Mouse (Mus musculus): ENCODE measurements around the gene Prom1. TPM values are rescaled to one million over a fixed set of nuclear protein-coding genes. Genes with fewer than 3 reads are reported as not detected.

The Prom1 gene
- total and polyA plus RNA-seq, 3 experiments, result not detected

- TF ChIP-seq POLR2AphosphoS2 (IDR thresholded peaks at IDR 0.05; ENCODE audit: low read length), result no peak
Measured at GRCm38 (mm10) chr5:43959884-43960440, 141.9 kb downstream of the Prom1 start (continued).

- H3K4me1 ChIP-seq (ENCODE audit: control insufficient read depth in 1 of 2, insufficient read depth in 2 of 2, low read length in 2 of 2), result no peaks in the 10 kb centered on the region
- no peak for DNase-seq (ENCODE audit: low read depth, low spot score)
- H3K79me2 ChIP-seq (ENCODE audit: control insufficient read depth, insufficient read depth, low read length, poor library complexity), result no peaks in the 10 kb centered on the region
- no peaks in the 10 kb centered on the region; a peak in 1 of 4 replicates for H3K27me3 ChIP-seq (ENCODE audit: control insufficient read depth in 1 of 2, insufficient read depth in 2 of 2, low read length in 2 of 2)
- no peak for TF ChIP-seq MAZ (IDR thresholded peaks at IDR 0.05; ENCODE audit: low read depth, low read length)
- TF ChIP-seq CHD2 (IDR thresholded peaks at IDR 0.05; ENCODE audit: low read length), result no peak
- TF ChIP-seq POLR2AphosphoS2 (IDR thresholded peaks at IDR 0.05; ENCODE audit: low read length), result no peak
- TF ChIP-seq MYB (IDR thresholded peaks at IDR 0.05; ENCODE audit: low read depth, low read length), result no peak
- no peak for TF ChIP-seq ELF1 (IDR thresholded peaks at IDR 0.05; ENCODE audit: low read depth, low read length)
- no peak for TF ChIP-seq CTCF (IDR thresholded peaks at IDR 0.05 in 2 of 3, conservative IDR thresholded peaks at IDR 0.05 in 1 of 3; ENCODE audit: control insufficient read depth in 1 of 3, insufficient read depth in 1 of 3, low read depth in 2 of 3, low read length in 3 of 3, poor library complexity in 1 of 3, severe bottlenecking in 1 of 3)
- no peak for TF ChIP-seq GATA1 (IDR thresholded peaks at IDR 0.05; ENCODE audit: low read depth, low read length)
- no peak for TF ChIP-seq SIN3A (IDR thresholded peaks at IDR 0.05; ENCODE audit: low read length)
- TF ChIP-seq MXI1 (IDR thresholded peaks at IDR 0.05; ENCODE audit: low read depth, low read length), result no peak
- TF ChIP-seq ETS1 (IDR thresholded peaks at IDR 0.05; ENCODE audit: low read depth, low read length), result no peak
- no peak for TF ChIP-seq BHLHE40 (IDR thresholded peaks at IDR 0.05; ENCODE audit: borderline replicate concordance, low read depth, low read length)
- no peak for TF ChIP-seq KAT2A (conservative IDR thresholded peaks at IDR 0.05; ENCODE audit: low read depth, low read length)
- TF ChIP-seq POLR2AphosphoS5 (IDR thresholded peaks at IDR 0.05; ENCODE audit: borderline replicate concordance, low read depth, low read length), result no peak
- TF ChIP-seq TBP (IDR thresholded peaks at IDR 0.05; ENCODE audit: low read depth, low read length), result no peak
- no peak for TF ChIP-seq MAFK (IDR thresholded peaks at IDR 0.05; ENCODE audit: borderline replicate concordance, low read depth, low read length)
- no peak overlapping the region for H3K9ac ChIP-seq (ENCODE audit: control insufficient read depth, low read depth, low read length, poor library complexity, severe bottlenecking)
- H3K9me3 ChIP-seq (replicated peaks; ENCODE audit: insufficient read depth, low read length), result no peaks in the 10 kb centered on the region
- no peak overlapping the region for H3K27ac ChIP-seq (ENCODE audit: control insufficient read depth, low read depth, low read length)
- no peak overlapping the region for H3K4me3 ChIP-seq (ENCODE audit: control insufficient read depth in 1 of 2, insufficient read depth in 1 of 2, low read depth in 2 of 2, low read length in 2 of 2)
- H3K36me3 ChIP-seq (ENCODE audit: control insufficient read depth in 1 of 2, insufficient read depth in 2 of 2, low read length in 2 of 2), result no peaks in the 10 kb centered on the region
Measured at GRCm38 (mm10) chr5:43953241-43953640, 148.6 kb downstream of the Prom1 start.

GRCm38 (mm10) chr5:43948748-43949275 lies 153.0 kb downstream of the Prom1 start:
- no peaks in the 10 kb centered on the region for H3K9me3 ChIP-seq (replicated peaks; ENCODE audit: insufficient read depth, low read length)
- no peaks in the 10 kb centered on the region for H3K36me3 ChIP-seq (ENCODE audit: control insufficient read depth in 1 of 2, insufficient read depth in 2 of 2, low read length in 2 of 2)
- no peaks in the 10 kb centered on the region; a peak in 1 of 4 replicates for H3K27me3 ChIP-seq (ENCODE audit: control insufficient read depth in 1 of 2, insufficient read depth in 2 of 2, low read length in 2 of 2)
- TF ChIP-seq USF2 (IDR thresholded peaks at IDR 0.05; ENCODE audit: borderline replicate concordance in 1 of 2, insufficient read depth in 1 of 2, low read depth in 1 of 2, low read length in 2 of 2), result no peak
- TF ChIP-seq MYB (IDR thresholded peaks at IDR 0.05; ENCODE audit: low read depth, low read length), result no peak
- no peak for DNase-seq (ENCODE audit: low read depth, low spot score)
- H3K27ac ChIP-seq (ENCODE audit: control insufficient read depth, low read depth, low read length), result no peak overlapping the region
- no peaks in the 10 kb centered on the region for H3K79me2 ChIP-seq (ENCODE audit: control insufficient read depth, insufficient read depth, low read length, poor library complexity)
- no peaks in the 10 kb centered on the region for H3K4me1 ChIP-seq (ENCODE audit: control insufficient read depth in 1 of 2, insufficient read depth in 2 of 2, low read length in 2 of 2)
- no peak overlapping the region for H3K4me3 ChIP-seq (ENCODE audit: control insufficient read depth in 1 of 2, insufficient read depth in 1 of 2, low read depth in 2 of 2, low read length in 2 of 2)
- no peak overlapping the region for H3K9ac ChIP-seq (ENCODE audit: control insufficient read depth, low read depth, low read length, poor library complexity, severe bottlenecking)
